Mouse (Mus musculus) CH12.LX (cell line): ENCODE measurements around the gene Dmrta2. TPM values are rescaled to one million over a fixed set of nuclear protein-coding genes. Genes with fewer than 3 reads are reported as not detected.

Experiments used
- DNase-seq: peaks from one replicate; pipeline ENCODE4 v3.0.0-alpha.2; 2013; ENCODE audit errors: extremely low read depth
- H3K27ac ChIP-seq: 2 replicates; pipeline ENCODE4 v1.5.1; 2012; ENCODE audit warnings: low read depth, mild to moderate bottlenecking, control low read depth, moderate library complexity; ENCODE audit not compliant: insufficient read depth
- H3K27me3 ChIP-seq: replicated peaks from 2 replicates; pipeline ENCODE3; 2012; ENCODE audit warnings: inconsistent platforms
- H3K36me3 ChIP-seq, 2 experiments: replicated peaks in 1 of 2; 2 replicates each; pipeline versions ENCODE3 to v1.6.1; 2012; ENCODE audit warnings: inconsistent platforms in 1 of 2, low read length in 1 of 2, mild to moderate bottlenecking in 1 of 2, mixed read lengths in 1 of 2, moderate library complexity in 1 of 2; ENCODE audit not compliant: control insufficient read depth in 1 of 2, insufficient read depth in 1 of 2
- H3K4me1 ChIP-seq, 2 experiments: 2 replicates each; pipeline ENCODE4 v1.6.1; 2012; ENCODE audit warnings: inconsistent platforms in 1 of 2, moderate library complexity in 1 of 2; ENCODE audit not compliant: insufficient read depth in 2 of 2, control insufficient read depth in 1 of 2
- H3K4me2 ChIP-seq: 2 replicates; pipeline ENCODE4 v1.6.1; 2012; ENCODE audit warnings: low read depth, mild to moderate bottlenecking, control low read depth; ENCODE audit not compliant: poor library complexity, insufficient read depth, severe bottlenecking
- H3K4me3 ChIP-seq, 3 experiments: fragments of 150-350 bp in 1 of 3; sonication (generic) in 1 of 3; replicated peaks in 1 of 3; 2 replicates each; pipeline versions ENCODE3 to v1.5.1; 2011 to 2012; ENCODE audit warnings: low read depth in 2 of 3, low read length in 2 of 3, mild to moderate bottlenecking in 2 of 3, moderate library complexity in 2 of 3, control low read depth in 1 of 3, improper control_type of control experiment in 1 of 3, inconsistent platforms in 1 of 3, mixed read lengths in 1 of 3; ENCODE audit not compliant: poor library complexity in 1 of 3
- H3K79me2 ChIP-seq: replicated peaks from 2 replicates; pipeline ENCODE4 v1.6.1; 2012; ENCODE audit warnings: mild to moderate bottlenecking, moderate library complexity; ENCODE audit not compliant: control insufficient read depth, poor library complexity, insufficient read depth, severe bottlenecking; ENCODE audit errors: extremely low read depth
- H3K9ac ChIP-seq: 2 replicates; pipeline ENCODE4 v1.6.1; 2012; ENCODE audit warnings: low read depth, mild to moderate bottlenecking, control low read depth, moderate library complexity; ENCODE audit not compliant: insufficient read depth
- H3K9me3 ChIP-seq: replicated peaks from 2 replicates; pipeline ENCODE3; 2012; ENCODE audit warnings: low read length, inconsistent platforms, mixed read lengths
- CHD1 ChIP-seq: IDR thresholded peaks from 2 replicates; pipeline ENCODE4 v1.6.1; 2012; ENCODE audit warnings: low read depth, low read length, improper control_type of control experiment, inconsistent platforms
- CHD2 ChIP-seq: IDR thresholded peaks from 2 replicates; pipeline ENCODE4 v1.6.1; 2011; ENCODE audit warnings: low read length, improper control_type of control experiment
- EP300 ChIP-seq: IDR thresholded peaks from 2 replicates; pipeline ENCODE4 v1.6.1; 2011; ENCODE audit warnings: low read length, improper control_type of control experiment
- ETS1 ChIP-seq: conservative IDR thresholded peaks from 2 replicates; pipeline ENCODE4 v1.6.1; 2012; ENCODE audit warnings: low read depth, mild to moderate bottlenecking, inconsistent platforms, low read length, improper control_type of control experiment, moderate library complexity
- GABPA ChIP-seq: IDR thresholded peaks from 2 replicates; pipeline ENCODE4 v1.6.1; 2012; ENCODE audit warnings: low read depth, low read length, improper control_type of control experiment, inconsistent platforms; ENCODE audit not compliant: insufficient replicate concordance
- HCFC1 ChIP-seq: IDR thresholded peaks from 2 replicates; pipeline ENCODE4 v1.6.1; 2012; ENCODE audit warnings: low read depth, mild to moderate bottlenecking, inconsistent platforms, low read length, improper control_type of control experiment
- KAT2A ChIP-seq: IDR thresholded peaks from 2 replicates; pipeline ENCODE4 v1.6.1; 2012; ENCODE audit warnings: low read length, improper control_type of control experiment, inconsistent platforms; ENCODE audit not compliant: insufficient replicate concordance
- MAFK ChIP-seq: IDR thresholded peaks from 2 replicates; pipeline ENCODE4 v1.6.1; 2011; ENCODE audit warnings: low read length, improper control_type of control experiment; ENCODE audit not compliant: insufficient replicate concordance
- MAX ChIP-seq: IDR thresholded peaks from 2 replicates; pipeline ENCODE4 v1.6.1; 2011; ENCODE audit warnings: low read length, improper control_type of control experiment
- MXI1 ChIP-seq: IDR thresholded peaks from 2 replicates; pipeline ENCODE4 v1.6.1; 2011; ENCODE audit warnings: mild to moderate bottlenecking, low read depth, low read length, improper control_type of control experiment
- NELFE ChIP-seq: IDR thresholded peaks from 2 replicates; pipeline ENCODE4 v1.6.1; 2011; ENCODE audit warnings: low read depth, low read length, improper control_type of control experiment
- PAX5 ChIP-seq: IDR thresholded peaks from 2 replicates; pipeline ENCODE4 v1.6.1; 2012; ENCODE audit warnings: low read length, inconsistent platforms, mixed read lengths
- RAD21 ChIP-seq: IDR thresholded peaks from 2 replicates; pipeline ENCODE4 v1.6.1; 2011; ENCODE audit warnings: low read depth, mild to moderate bottlenecking, low read length, improper control_type of control experiment, moderate library complexity
- RCOR1 ChIP-seq: conservative IDR thresholded peaks from 2 replicates; pipeline ENCODE4 v1.6.1; 2012; ENCODE audit warnings: low read depth, mild to moderate bottlenecking, inconsistent platforms, low read length, improper control_type of control experiment
- SMC3 ChIP-seq: IDR thresholded peaks from 2 replicates; pipeline ENCODE4 v1.6.1; 2011; ENCODE audit warnings: low read depth, low read length, improper control_type of control experiment
- UBTF ChIP-seq: IDR thresholded peaks from 2 replicates; pipeline ENCODE4 v1.6.1; 2012; ENCODE audit warnings: low read depth, mild to moderate bottlenecking, inconsistent platforms, low read length, improper control_type of control experiment, moderate library complexity
- USF2 ChIP-seq: conservative IDR thresholded peaks from 2 replicates; pipeline ENCODE4 v1.6.1; 2011; ENCODE audit warnings: low read depth, low read length, improper control_type of control experiment
- ZC3H11A ChIP-seq: IDR thresholded peaks from 2 replicates; pipeline ENCODE4 v1.6.1; 2012; ENCODE audit warnings: low read depth, mild to moderate bottlenecking, inconsistent platforms, low read length, improper control_type of control experiment
- ZKSCAN1 ChIP-seq: IDR thresholded peaks from 2 replicates; pipeline ENCODE4 v1.6.1; 2012; ENCODE audit warnings: low read depth, inconsistent platforms, low read length, improper control_type of control experiment, borderline replicate concordance
- dilution Hi-C: fragments of 300-500 bp; cut with MboI; formaldehyde crosslinking; loops from 2 replicates; pipeline ENCODE4 v1.14.3; 2020; ENCODE audit warnings: low sequenced_read_pairs; ENCODE audit not compliant: extremely low pct_unique_long_range_greater_than_20kb, extremely low pct_ligation_motif_present
- in situ Hi-C: fragments of 300-500 bp; cut with MboI; formaldehyde crosslinking; loops from 3 replicates; pipeline ENCODE4 v1.14.3; 2019; ENCODE audit warnings: low sequenced_read_pairs, low pct_ligation_motif_present, low pct_unique_long_range_greater_than_20kb, mixed read lengths
- polyA plus RNA-seq: library from polyadenylated mRNA; unstranded; fragments of >175 nt; gene quantifications from 2 replicates; pipeline ENCODE4 v1.2.1, GENCODE M21; 2012; ENCODE audit warnings: low read depth; ENCODE audit not compliant: insufficient read length
- total RNA-seq, 2 experiments: library from RNA; depleted of rRNA; stranded (reverse); fragments of 300-350 nt in 1 of 2; fragments of >200 nt in 1 of 2; gene quantifications; 2 replicates each; pipeline ENCODE4 v1.2.3; 2012 to 2014

Gene Dmrta2
- total and polyA plus RNA-seq, 3 experiments: 0.04 to 0.13 TPM; not detected in 1

DNA sequence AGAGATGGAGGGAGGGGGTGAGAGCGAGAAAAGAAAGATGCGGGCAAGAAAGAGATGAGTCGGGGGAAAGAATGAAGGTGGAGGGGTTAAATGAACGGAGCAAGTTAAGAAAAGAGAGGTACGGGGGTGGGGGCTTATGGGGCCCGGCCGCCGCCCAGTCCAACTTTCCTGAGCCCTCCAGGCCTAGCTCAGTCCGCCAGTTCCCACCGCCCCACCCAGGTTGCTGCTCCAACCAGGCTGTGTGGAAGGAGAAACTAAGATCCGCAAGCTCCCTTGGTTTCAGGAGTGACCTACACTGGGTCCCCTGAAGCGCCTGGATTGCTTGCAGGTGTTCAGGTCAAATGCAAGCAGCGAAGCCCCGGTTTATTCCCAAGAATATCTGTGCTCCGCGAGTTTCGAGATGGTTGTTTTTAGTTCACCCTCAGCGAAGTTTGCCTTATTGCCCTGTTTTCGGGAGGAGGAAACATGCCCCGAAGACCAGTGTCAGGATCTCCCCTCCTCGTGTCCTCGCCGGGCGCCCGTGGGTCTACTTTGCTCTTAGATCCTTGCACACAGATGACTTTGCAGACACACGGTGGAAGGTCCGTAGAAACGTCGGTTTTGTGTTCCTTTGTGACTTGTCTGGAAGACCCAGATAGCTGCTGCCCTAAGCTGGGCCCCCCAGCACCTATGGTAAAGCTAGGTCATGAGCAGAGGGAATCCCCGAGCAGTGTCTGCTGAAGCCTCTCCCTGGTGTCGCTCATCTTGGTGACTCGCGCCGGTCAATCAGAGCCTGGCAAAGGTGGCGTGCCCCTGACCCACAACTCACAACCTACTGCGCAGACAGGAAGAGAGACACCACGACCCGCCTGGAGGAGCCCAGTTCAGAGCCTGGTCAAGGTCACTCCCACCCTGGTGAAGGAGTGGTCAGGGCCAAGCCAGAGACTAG is 6.9 kb downstream of the Dmrta2 start:
- Histone ChIP-seq H3K27ac (no peak overlapping the region), H3K4me3 (no peak overlapping the region), H3K4me1 (no peaks in the 10 kb centered on the region), H3K4me2 (no peak overlapping the region), H3K27me3 (no peaks in the 10 kb centered on the region), H3K9ac (no peak overlapping the region), H3K36me3 (peaks cover 0 to 9% of the 10 kb centered on the region in 2 experiments), H3K9me3 (peaks cover 34% of the 10 kb centered on the region), H3K79me2 (no peaks in the 10 kb centered on the region)
- dilution Hi-C loops (no loop called here), in situ Hi-C loops (no loop called here)
- no peak for TF ChIP-seq RAD21
- no peak for TF ChIP-seq CHD2
- TF ChIP-seq KAT2A: no peak
- no peak for TF ChIP-seq MAX
- TF ChIP-seq USF2: no peak
- TF ChIP-seq PAX5: no peak
- TF ChIP-seq ZC3H11A: no peak
- no peak for TF ChIP-seq RCOR1
- TF ChIP-seq ZKSCAN1: no peak
- TF ChIP-seq SMC3: no peak
- TF ChIP-seq HCFC1: no peak
- no peak for DNase-seq

DNA sequence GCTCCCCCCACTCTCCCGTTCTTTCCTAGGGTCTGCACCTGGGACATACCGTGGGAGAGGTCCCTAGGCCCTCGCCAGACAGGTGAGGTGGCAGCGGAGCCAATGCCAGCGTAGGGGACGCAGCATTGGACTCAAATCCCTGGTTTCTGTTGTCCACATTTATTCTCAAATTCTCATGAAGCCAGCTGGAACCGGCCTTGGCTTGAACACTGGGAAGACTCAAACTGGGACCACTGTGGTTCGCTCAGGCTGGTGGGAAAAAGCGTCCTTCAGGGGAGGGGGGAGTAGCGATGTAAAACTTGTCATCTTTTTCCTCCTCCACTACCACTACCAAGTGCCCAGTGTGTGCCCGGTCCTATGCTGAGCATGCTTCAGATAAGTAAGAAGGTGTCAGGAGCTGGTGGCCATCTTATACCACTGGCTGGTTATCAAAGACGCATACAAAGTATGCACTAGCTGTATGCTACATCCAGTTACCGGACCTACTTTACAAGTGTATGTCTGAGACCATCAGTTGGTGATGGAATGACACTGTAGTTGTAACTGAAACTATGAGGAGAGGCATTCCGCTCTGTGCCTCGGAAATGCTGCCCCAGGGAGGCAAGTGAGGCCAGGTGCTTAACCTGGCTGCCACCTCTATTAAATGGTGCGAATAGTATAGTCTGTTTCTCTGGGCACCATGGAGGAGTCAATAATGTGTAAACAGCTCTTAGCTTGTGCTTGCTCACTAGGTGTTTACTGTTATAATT is 7.7 kb downstream of the Dmrta2 start:
- TF ChIP-seq MAFK (no peak), ETS1 (no peak), UBTF (no peak), GABPA (no peak), NELFE (no peak), MXI1 (no peak), EP300 (no peak), CHD1 (no peak)
- no peak overlapping the region for H3K4me2 ChIP-seq
- H3K4me3 ChIP-seq: no peak overlapping the region
- no peaks in the 10 kb centered on the region for H3K79me2 ChIP-seq
- peaks cover 0 to 6% of the 10 kb centered on the region in 2 experiments for H3K36me3 ChIP-seq
- dilution Hi-C loops (no loop called here), in situ Hi-C loops (no loop called here)
- H3K9me3 ChIP-seq: peaks cover 27% of the 10 kb centered on the region
- H3K27ac ChIP-seq: no peak overlapping the region
- no peak for DNase-seq
- H3K4me1 ChIP-seq: no peaks in the 10 kb centered on the region
- H3K9ac ChIP-seq: no peak overlapping the region
- H3K27me3 ChIP-seq: no peaks in the 10 kb centered on the region
